In the genomic region with DNA sequence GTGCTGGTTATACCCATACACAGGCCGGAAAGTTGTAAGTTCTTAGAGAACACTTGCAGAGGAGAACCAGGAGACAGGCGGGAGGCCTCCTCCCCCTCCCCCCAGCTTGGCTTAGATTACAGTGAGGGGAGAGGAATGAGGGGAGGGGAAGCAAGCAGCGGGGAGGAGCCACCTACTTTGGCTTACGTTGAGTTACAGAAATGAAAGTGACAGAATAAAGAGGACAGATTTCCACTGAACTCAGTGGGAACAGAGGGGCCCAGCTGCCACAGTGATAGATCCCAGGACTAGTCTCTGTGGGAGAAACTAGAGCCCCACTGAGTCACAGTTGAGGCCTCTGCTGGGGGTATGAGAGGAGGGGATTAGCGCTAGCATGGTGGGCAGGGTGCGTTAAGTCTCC, we compare ENCODE assay signal across 8 mouse cellular contexts.
DNase-seq lines count a peak whose midpoint lies in the region; ATAC-seq and TF ChIP-seq lines count a peak whose summit lies in the region.
"Had no signal": no experiment of that assay in that cellular context is flagged by ENCODE, and none has a peak within 500 bp of the region (broad histone marks: within the 10 kb centered on the region; RNA-seq: fewer than 3 reads in every experiment).

No protein-coding gene starts in this region.

- intact Hi-C loops in gastrocnemius, adult 2 months (cut with DNase I), result no loop called here

- no peaks in the 10 kb centered on the region for H3K27me3 ChIP-seq in embryonic facial prominence, embryonic 11.5 days (ENCODE audit: control insufficient read depth, insufficient read depth, low read length)
- H3K27me3 ChIP-seq in intestine, postnatal 0 days (replicated peaks; ENCODE audit: control insufficient read depth, insufficient read depth, low read length), result no peaks in the 10 kb centered on the region
- H3K27me3 ChIP-seq in neural tube, embryonic 15.5 days (replicated peaks), result no peaks in the 10 kb centered on the region

- no peaks in the 10 kb centered on the region for H3K4me1 ChIP-seq in embryonic facial prominence, embryonic 11.5 days (ENCODE audit: control insufficient read depth, insufficient read depth, low read length)
- no peaks in the 10 kb centered on the region for H3K4me1 ChIP-seq in intestine, postnatal 0 days (replicated peaks; ENCODE audit: control insufficient read depth, insufficient read depth, low read length)
- 0 out of 2 replicates have a peak, but pooled peaks cover 3% of the 10 kb centered on the region for H3K4me1 ChIP-seq in neural tube, embryonic 15.5 days

- H3K36me3 ChIP-seq in embryonic facial prominence, embryonic 11.5 days (replicated peaks; ENCODE audit: control insufficient read depth, insufficient read depth, low read depth, low read length), result no peaks in the 10 kb centered on the region
- H3K36me3 ChIP-seq in intestine, postnatal 0 days (ENCODE audit: control insufficient read depth, insufficient read depth), result no peaks in the 10 kb centered on the region
- H3K36me3 ChIP-seq in neural tube, embryonic 15.5 days, result no peaks in the 10 kb centered on the region

- no peak overlapping the region for H3K27ac ChIP-seq in embryonic facial prominence, embryonic 11.5 days (replicated peaks; ENCODE audit: low read depth, low read length)
- H3K27ac ChIP-seq in intestine, postnatal 0 days (ENCODE audit: low read depth, low read length), result no peak overlapping the region
- no peak overlapping the region for H3K27ac ChIP-seq in neural tube, embryonic 15.5 days (replicated peaks)
- no peak overlapping the region for H3K27ac ChIP-seq in gastrocnemius, adult 2 months

- no peak overlapping the region for H3K4me3 ChIP-seq in embryonic facial prominence, embryonic 11.5 days (ENCODE audit: low read depth, low read length)
- no peak overlapping the region for H3K4me3 ChIP-seq in intestine, postnatal 0 days (ENCODE audit: low read depth, low read length)
- no peak overlapping the region for H3K4me3 ChIP-seq in neural tube, embryonic 15.5 days (replicated peaks)
- H3K4me3 ChIP-seq in gastrocnemius, adult 2 months, result no peak overlapping the region

- WGBS in embryonic facial prominence, embryonic 11.5 days, result 8% methylated on average over 6 of the region's 6 CpGs
- 29% methylated on average over 6 of the region's 6 CpGs for WGBS in intestine, postnatal 0 days
- WGBS in neural tube, embryonic 15.5 days, result 30% methylated on average over 6 of the region's 6 CpGs

- H3K9ac ChIP-seq in embryonic facial prominence, embryonic 11.5 days (replicated peaks; ENCODE audit: low read length), result no peak overlapping the region; the same call in 1 of the 2 replicates
- no peak overlapping the region for H3K9ac ChIP-seq in intestine, postnatal 0 days (ENCODE audit: low read depth, low read length)
- H3K9ac ChIP-seq in neural tube, embryonic 15.5 days (replicated peaks), result no peak overlapping the region

- peak; percentile 84; the same call in 1 of the 2 replicates for ATAC-seq in embryonic facial prominence, embryonic 11.5 days (replicated peaks; ENCODE audit: insufficient number of reproducible peaks, low FRiP score, low TSS enrichment, low read depth)
- ATAC-seq in intestine, postnatal 0 days, result no peak
- no peak for ATAC-seq in neural tube, embryonic 15.5 days (ENCODE audit: low FRiP score)

- H3K9me3 ChIP-seq in embryonic facial prominence, embryonic 11.5 days (replicated peaks; ENCODE audit: control insufficient read depth, low read length), result no peaks in the 10 kb centered on the region
- no peaks in the 10 kb centered on the region for H3K9me3 ChIP-seq in intestine, postnatal 0 days (ENCODE audit: control insufficient read depth)
- H3K9me3 ChIP-seq in neural tube, embryonic 15.5 days (replicated peaks), result no peaks in the 10 kb centered on the region

- no peak for TF ChIP-seq CTCF in intestine, postnatal 0 days (IDR thresholded peaks at IDR 0.05; ENCODE audit: low read depth)
- no peak for TF ChIP-seq CTCF in gastrocnemius, adult 2 months (IDR thresholded peaks at IDR 0.05)

- peak; percentile 43 for DNase-seq in kidney, postnatal 10 days
- no peak for DNase-seq in kidney, postnatal 14 days
- peak; percentile 70 for DNase-seq in embryonic facial prominence, embryonic 11.5 days (ENCODE audit: low spot score)
- DNase-seq in adrenal gland, postnatal 25 days, result no peak
- DNase-seq in gastrocnemius, adult 2 months, result no peak
- DNase-seq: cerebellum, adult 11 months had no signal

- H3K4me2 ChIP-seq in embryonic facial prominence, embryonic 11.5 days (ENCODE audit: low read depth, low read length), result peak overlapping the region; percentile 6; the same call in 1 of the 2 replicates
- peak overlapping the region; percentile 47 for H3K4me2 ChIP-seq in intestine, postnatal 0 days (replicated peaks; ENCODE audit: low read depth)
- 0 out of 2 replicates have a peak overlapping the region, but pooled peaks have one; percentile 2 for H3K4me2 ChIP-seq in neural tube, embryonic 15.5 days

Comparison
In these comparisons a context has a peak if more than half of its experiments do, and no peak if none do; other contexts are left out.
1. DNase-seq: peak in kidney, postnatal 10 days (single experiment) and embryonic facial prominence, embryonic 11.5 days (single experiment); none in kidney, postnatal 14 days (single experiment), adrenal gland, postnatal 25 days (single experiment) and gastrocnemius, adult 2 months (single experiment).
2. Peak in every context shown above with its lines, with median percentiles within 50 percentile points of each other: H3K4me2 ChIP-seq.